Mouse (Mus musculus) telencephalon, adult 2 months (tissue): ENCODE measurements around the gene Mcrip2.

ENCODE experiments used
- DNase-seq: peaks from one replicate; pipeline ENCODE4 v3.0.0-alpha.2; 2011; ENCODE audit warnings: low read depth, low spot score

The Mcrip2 gene

DNA sequence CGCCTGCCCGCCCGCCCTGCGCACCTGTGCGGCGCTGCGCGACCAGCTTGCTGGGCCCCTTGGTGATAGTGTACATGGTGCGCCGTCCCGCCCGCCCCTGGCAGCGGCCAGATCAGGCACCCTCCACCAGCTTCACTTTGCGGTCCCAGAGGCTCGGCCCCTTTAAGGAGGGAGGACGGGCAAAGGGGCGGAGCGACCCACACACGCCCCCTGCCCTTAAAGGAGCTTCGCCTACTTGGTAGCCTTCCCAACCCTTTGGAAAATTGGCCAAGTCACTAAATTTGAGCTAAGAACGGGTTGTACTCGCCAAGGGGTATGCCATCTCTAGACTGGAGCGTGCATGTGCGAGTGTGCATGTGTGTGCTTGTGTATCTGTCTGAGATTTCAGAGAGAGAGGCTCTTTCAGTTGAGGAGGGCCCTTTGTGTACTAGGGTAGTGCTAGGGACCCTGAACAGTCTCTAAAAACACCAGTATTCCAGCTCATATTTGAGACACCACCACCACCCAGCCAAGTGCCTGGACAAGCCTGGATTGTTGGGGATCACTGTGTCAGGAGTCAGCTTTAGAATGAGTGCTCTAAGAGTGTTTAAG lies at the start of gene Mcrip2:
TSS of gene Mcrip2 (minus strand) at position 164 of the 591 bp plus-strand sequence.
- DNase-seq = peak; percentile 64

DNA sequence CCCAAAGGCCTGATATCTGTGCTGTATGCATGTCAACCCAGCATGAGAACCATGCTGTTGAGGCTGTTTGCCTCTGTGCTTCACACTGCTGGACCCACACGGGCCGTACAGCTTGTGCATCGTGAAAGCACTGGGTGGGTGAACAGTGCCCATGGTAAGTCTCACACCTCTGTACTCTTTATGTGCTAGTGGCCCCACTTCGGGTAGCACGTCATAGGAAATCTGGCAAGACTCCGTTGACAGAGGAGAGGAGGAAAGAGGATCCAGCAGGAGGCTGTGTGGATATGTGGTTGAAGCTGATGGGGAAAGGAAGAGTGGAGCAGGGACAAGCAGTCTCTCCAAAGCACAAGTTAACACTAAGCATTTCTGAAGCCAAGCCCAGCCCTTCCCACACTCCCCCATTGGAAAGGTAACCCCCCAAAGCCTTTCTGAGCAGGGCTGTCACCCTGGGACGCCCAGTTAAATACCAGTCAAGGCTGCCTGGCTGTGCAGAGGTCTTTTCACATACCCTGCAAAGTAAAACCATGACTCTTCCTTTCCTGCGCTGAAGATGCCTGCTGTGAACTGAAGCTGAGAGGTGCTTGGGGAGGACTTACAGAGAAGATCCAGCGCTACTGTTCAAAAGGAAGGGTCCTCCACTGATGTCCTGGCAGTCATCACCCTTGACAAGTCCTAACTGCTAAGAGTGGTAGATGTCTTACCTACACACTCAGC lies 49.6 kb upstream of the Mcrip2 start:
- no peak for DNase-seq

DNA sequence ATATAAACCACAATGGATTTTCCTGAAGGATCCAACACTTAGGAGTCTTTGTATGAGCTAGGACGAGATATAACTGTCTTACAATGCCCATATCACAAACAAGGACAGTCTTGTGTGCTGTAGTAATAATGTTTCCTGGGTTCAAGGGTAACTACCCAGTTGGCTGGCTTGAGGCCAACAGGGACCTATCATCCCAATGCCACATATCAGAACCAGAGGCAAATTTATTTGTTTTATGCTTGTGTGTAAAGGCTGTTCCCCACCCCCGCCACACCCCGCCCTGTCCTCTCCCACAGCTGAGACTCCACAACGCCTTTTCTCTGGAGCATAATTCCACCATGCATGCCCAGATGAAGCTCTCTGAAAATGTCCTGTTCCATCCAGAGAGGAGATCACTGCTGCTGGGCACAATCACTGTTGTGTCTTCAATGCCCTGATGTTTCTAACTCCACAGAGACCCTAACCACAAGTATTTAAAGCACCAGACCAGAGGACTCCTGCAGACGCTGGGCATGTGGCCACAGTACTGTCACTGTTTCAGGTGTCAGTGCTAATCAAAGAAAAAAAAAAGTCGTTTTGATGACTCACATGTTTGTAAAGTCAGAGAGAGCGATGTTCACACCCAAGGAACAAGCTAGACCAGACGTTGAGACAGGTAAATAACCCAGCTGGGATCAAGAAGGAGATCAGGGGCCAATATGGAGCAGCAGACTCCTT lies 48.5 kb upstream of the Mcrip2 start:
- no peak for DNase-seq

DNA sequence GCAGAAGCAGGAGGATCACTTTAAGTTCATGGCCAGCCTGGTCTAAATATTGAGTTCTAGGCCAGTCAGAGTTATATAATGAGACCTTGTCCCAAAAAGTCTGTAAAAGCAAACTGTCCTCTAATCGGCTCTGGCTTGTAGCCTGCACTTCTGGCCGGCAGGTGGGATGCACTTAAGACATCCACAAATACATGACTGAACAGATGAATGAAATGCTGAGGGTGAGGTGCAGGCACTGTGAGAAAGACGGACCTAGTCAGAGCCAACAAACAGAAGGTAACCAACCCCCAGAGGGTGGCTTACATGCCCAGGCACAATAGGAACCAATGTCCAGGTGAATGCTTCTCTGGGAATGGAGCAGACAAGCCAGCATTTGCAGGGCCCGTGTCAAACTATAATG lies 45.7 kb upstream of the Mcrip2 start:
- no peak for DNase-seq

DNA sequence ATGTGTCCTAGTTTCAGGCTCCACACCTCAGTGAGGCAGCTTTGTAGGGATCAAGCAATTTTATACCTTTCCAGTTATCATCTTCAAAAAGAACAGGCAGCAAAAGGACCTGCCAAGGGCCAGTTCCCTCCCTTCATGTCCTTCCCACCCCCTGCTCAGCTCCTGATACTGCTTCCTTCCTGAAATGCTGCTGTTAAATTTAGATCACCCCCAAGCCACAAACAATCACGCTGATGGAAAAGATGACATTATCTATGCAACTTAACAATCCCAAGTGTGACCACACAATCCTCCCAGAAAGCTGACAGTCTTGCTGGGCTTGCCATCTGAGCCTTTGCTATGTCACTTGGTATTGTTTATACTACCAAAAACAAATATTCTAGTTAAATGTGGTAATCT lies 45.3 kb upstream of the Mcrip2 start:
- no peak for DNase-seq

DNA sequence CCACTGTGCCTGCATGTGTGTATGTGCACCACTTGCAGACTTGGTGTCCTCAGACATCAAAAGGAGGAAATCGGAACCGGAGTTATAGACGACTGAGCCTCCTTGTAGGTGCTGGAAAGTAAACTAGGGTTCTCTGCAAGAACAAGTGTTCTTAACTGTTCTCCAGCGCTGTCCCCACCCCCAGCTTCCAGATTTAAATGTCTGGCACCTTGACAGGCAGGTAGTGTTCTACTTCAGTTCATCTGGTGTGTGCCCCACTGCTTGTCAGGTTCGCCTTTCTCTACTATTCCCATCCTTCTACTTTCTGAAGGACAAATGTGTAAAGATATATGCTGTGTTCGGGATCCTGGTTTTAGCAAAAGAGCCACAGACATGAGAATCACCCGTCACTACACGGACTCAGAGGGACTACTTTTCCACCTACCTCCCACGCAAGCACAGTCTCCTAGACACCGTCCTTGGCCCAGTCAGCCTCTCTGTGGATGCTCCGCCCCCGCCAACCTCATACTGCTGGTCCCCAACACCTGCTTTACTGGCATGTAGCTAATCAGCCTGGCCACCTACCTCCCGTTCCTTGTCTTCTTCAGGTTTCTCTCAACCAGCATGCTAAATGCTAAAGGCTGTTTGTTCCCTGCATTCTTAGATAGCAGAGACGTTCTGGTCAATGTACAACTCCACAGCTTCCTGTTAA lies 44.8 kb upstream of the Mcrip2 start:
- DNase-seq = peak; percentile 79

DNA sequence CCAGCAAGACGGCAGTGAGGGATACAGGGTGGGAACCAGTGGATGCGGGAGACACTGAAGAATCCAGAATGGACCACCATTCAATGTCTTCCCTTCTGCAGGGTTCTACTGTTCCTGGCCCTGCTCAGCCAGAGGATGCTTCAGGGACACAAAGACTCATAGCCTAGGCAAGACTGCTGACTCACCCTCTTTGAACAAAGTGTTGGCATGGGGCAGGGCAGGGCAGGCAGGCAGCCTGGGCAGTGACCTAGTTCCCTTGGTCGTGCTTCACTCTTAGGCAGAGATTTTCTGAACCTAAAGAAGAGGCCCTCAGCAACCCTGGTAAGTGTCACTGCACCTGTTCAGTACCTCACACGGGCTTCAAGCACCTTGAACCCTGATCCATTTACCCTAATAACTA lies 43.3 kb upstream of the Mcrip2 start:
- no peak for DNase-seq

DNA sequence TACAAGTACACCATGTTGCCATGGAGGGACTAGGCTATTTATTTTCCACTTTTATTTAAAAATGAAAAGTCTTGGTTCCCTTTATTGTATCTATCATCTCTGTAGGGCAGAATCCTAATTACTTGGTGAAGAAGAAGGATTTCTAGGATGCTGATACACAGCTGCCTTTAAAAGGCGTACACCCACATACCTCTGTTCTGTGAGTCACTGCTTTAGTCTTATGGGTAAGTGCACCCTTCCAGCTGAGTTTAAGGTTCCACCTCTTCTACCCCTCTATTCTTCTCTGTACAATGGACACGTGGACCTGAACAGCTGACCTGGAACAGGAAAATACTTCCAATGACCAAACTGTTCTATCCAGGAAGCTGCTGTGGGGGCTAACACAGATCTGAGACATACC lies 39.1 kb upstream of the Mcrip2 start:
- DNase-seq = peak; percentile 42

DNA sequence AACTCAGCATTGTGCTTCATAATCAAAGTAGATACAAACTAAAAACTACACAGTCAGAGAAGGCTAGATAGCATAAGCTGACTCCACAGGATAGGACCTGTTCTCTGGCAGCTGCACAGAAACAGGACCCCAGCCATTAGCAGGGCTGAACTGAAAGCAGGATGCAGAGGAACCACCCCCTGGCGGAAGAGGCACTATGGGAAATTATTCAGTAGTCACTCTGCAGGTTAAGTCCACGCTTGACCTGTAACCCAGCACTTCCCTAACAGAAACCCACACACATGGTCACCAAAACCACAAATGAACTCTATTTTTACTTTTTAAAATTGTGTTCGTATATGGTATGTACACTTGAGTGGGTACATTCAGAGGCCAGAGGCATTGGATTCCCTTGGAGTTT lies 34.5 kb upstream of the Mcrip2 start:
- no peak for DNase-seq

DNA sequence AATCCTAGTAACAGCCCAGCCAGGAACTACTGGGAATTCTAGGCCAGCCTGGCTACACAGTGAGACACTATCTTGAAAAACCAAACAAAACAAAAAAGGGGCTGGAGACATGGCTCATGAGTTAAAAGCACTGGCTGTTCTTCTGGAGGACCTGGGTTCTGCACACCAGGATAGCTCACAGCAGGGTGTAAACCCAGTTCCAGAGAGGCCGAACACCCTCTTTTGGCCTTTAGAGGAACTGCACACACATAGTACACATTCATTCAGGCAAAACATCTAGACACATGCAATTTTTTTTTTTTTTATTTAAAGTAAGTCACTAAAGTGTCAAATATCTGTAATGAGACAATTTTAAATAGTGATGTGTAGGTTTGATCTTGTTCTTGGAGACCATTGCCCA lies 31.6 kb upstream of the Mcrip2 start:
- DNase-seq = no peak

DNA sequence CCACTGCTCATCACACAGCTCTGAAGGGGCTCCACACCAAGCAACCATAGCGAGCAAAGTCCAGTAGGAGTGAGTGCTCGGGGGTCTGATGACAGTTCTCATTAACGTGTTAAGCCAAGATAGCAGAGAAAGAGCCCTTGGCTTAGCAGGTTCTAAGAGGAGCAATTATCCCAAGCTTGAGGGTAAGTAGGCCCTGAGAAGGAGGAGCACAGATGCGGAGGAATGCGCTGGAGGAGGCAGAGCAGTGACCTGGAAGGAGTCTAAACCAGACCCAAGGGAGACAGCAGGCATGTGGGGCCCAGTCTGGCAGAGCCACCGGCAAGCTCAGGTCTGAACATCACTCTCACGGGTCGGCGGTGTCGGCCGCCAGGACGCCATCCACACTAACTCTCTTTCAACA lies 27.3 kb upstream of the Mcrip2 start:
- no peak for DNase-seq

DNA sequence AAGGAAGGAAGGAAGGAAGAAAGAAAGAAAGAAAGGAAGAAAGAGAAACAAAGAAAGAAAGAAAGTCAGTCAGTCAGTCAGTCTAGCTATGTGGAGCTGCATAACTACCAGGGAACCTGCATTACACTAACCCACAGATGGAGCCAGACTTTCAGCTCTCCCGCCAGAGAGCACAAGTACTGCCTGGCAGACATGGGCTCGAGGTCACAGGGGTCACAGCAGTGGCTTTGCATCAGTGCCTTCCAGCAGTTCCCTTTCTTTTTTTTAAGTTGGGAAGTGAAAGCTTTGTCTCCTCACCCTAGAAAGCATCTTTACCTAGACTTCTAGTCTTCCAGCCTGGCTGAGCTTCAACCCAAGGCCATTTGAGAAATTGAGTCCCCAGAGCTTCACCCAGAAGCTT lies 26.9 kb upstream of the Mcrip2 start:
- DNase-seq = no peak

DNA sequence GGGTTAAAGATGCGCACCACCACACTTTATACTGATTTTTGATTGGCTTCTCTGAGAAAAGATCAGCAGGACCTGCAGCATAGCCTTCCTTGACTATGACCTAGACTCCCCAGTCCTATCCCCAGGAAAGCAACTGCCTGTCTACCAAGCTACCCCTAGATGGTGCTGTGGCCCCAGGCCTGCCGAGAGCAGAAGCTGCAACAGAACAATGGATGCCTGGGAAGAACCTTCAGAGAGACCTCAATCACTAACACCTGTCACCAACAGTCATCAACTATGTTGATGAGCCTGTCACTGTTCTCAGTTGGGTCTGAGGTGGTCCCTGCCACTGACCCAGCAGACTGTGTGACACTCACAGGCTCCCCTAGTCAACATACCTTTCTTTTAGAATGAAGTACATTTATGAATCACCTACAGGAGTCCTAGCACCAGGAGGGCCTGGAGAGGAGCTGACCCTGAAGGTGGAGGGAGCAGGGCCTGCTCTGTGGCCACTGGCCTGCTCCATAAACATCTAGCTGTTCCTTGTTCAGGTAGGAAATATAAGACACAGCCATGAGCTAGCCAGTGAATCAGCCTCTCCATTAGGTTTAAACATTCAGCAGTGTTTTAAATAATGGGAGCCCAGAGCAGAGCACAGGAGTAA lies 25.5 kb upstream of the Mcrip2 start:
- DNase-seq = peak; percentile 46

DNA sequence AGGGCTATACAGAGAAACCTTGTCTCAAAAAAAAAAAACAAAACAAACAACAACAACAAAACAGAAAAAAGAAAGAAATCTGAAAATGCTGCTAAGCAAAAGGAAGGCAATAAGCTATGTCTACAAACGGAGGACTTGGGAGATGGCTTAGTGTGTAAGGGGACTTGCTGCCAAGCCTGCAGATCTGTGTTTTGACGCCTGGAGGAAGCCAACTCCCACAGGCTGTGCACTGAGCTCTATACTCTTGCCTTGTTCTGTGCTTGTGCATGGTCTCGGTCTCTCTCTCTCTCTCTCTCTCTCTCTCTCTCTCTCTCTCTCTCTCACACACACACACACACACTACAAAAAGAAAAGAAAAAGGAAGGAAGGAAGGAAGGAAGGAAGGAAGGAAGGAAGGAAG lies 20.3 kb upstream of the Mcrip2 start:
- DNase-seq = peak; percentile 60

DNA sequence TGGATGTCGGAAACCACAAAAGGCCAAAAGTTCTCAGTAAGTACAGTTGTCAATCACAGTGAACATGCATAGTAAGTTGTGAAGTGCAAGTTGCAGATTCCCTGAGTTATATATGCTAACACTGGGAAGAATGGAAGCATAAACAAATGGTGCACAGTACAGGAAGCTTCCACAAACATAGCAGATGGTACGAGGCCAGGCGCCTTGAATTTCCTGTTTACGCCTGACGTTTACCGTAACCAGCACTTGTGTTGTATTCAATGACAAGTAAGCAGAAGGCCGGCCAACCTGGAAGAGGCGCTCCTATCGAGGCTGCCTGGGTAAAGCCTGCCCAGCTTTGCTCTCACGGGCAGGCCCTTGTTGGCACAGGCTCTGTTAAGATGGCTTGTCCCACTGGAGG lies 18.9 kb upstream of the Mcrip2 start:
- no peak for DNase-seq

DNA sequence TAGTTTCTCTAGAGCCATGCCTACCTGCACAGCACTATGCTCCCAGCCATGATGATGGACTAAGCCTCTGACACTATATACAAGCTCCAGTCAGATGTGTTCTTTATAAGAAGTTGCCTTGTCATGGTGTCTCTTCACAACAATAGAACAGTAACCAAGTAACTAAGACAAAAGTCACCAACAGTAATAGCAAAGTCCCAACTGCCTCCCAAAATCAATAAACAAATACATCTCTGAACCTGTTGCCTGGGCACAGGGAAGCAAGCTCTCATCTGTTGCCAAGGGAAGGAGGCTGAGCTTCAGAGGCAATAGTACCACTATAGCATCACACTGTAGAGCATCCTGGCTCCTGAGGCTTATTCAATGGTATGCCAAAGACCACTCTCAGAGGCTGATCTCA lies 18.2 kb upstream of the Mcrip2 start:
- DNase-seq = no peak

DNA sequence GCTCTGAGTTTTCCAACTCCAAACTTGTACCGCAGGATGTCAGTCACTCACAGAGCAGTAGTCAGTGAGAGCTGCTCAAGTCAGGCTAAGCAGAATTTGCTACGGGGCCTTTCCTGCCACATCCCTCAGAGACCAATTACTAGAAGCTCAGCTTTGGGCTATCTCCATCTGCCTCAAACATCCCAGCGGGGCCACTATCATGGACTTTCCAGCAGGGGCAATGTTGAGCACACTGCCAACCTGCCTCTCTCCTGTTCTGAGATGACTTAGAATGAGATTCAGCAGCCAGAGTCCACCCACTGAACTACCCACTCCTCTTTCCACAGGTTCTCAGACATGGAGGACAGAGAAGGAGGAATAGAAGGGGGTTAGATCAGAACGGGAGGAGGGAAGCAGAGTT lies 17.1 kb upstream of the Mcrip2 start:
- DNase-seq = no peak

DNA sequence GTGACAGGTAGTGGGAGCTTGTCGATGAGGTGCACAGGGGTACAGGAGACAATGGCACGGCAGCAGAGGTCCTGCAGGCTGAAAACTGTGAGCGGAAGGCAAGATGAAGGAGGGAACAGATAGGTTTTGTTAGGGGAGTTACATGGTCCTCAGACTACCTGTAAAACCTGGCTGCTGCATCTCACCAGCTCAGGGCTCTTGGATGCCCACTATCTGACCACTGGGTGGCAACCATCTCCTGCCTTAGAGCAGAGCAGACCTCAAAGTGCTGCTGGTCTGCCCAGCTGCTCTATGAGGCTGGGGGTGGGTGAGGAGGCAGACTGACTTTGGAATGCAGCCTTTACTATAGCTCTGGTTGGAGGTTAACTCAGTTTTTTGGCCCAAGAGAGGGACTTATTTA lies 15.3 kb upstream of the Mcrip2 start:
- DNase-seq = no peak

DNA sequence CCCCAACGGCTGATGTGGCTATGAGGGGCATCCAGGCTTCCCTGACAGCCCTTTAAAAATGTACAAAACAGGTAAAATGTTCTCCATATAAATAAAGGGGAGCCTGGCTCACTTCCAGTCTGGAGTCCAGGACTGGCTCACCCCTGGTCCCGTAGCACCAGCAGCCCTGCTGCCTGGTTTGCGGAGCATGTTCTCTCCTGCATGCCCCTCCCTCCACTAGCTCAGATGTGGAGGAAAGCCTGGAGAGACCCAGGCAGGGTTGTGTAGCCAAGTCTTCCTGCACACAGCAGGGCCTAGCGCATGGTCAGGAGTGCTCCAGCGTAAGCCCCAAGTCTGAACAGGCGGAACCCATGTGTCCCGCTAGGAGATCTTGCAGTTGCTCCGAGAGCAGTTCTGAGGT lies 14.7 kb upstream of the Mcrip2 start:
- no peak for DNase-seq

DNA sequence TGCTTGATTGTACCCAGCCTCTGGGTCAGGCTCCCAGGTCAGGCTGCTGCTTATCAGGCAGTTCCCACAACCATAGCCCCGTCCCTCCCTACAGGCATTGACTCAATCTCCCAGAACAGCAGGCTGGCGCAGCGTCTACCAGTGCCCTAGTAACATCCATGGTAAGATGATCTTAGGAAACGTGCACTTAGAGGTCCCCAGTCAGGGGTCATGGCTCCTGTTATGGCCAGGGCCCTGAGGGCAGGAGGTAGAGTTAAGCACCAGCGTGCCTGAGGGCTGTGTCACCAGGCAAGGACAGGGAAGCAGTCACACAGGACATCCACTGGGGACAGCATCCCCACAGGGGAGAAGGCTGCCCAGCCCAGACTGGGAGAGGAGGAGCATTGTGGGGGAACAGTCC lies 13.7 kb upstream of the Mcrip2 start:
- DNase-seq = no peak

DNA sequence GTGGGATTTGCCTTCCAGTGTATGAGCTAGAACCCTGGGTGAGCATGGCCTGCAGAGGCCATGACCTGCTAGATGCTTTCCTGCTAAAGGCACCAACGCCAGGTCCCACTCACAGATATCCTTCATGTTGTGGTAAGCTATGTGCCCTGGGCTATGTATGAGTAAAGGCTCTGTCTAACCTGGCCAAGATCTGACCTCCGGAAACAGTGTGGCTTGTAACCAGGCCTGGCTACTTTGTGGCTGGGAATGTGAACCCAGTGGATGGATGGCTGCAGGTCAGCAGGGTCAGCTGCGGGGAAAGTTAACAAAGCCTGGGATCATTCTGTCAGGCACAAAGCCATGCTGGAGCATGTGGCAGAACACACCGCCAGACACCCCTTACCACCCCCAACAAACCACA lies 13.1 kb upstream of the Mcrip2 start:
- no peak for DNase-seq
